Mouse (Mus musculus) kidney, postnatal 0 days (tissue): Measurements from ENCODE around the gene Fam126a. TPM values are rescaled to one million over a fixed set of nuclear protein-coding genes. Genes with fewer than 3 reads are reported as not detected.

Experiments used
- ATAC-seq: fragments of 200-750 bp; cut with Nextera tagmentation; replicated peaks from 2 replicates; pipeline ENCODE4 v1.8.0; 2017; ENCODE audit warnings: low read depth, moderate number of reproducible peaks, moderate TSS enrichment, moderate library complexity; ENCODE audit not compliant: low FRiP score
- DNase-seq: peaks from one replicate; pipeline ENCODE4 v3.0.0-alpha.2; 2016; ENCODE audit warnings: low spot score
- H3K27ac ChIP-seq: fragments of 300-500 bp; sonication (generic); 2 replicates; pipeline ENCODE4 v1.5.1; 2014; ENCODE audit warnings: mild to moderate bottlenecking
- H3K27me3 ChIP-seq: fragments of 300-500 bp; sonication (generic); 2 replicates; pipeline ENCODE4 v1.6.1; 2014; ENCODE audit warnings: low read length, mixed read lengths; ENCODE audit not compliant: insufficient read depth
- H3K36me3 ChIP-seq: fragments of 300-500 bp; sonication (generic); 2 replicates; pipeline ENCODE4 v1.6.1; 2014; ENCODE audit warnings: low read length, mixed read lengths; ENCODE audit not compliant: insufficient read depth
- H3K4me1 ChIP-seq: fragments of 300-500 bp; sonication (generic); replicated peaks from 2 replicates; pipeline ENCODE4 v1.6.1; 2014; ENCODE audit warnings: antibody characterized with exemption, low read length, mixed read lengths; ENCODE audit not compliant: insufficient read depth
- H3K4me2 ChIP-seq: fragments of 300-500 bp; sonication (generic); 2 replicates; pipeline ENCODE4 v1.6.1; 2014; ENCODE audit warnings: mild to moderate bottlenecking, low read length, moderate library complexity, mixed read lengths
- H3K4me3 ChIP-seq: fragments of 300-500 bp; sonication (generic); replicated peaks from 2 replicates; pipeline ENCODE4 v1.5.1; 2014; ENCODE audit warnings: low read depth, low read length
- H3K9ac ChIP-seq: fragments of 300-500 bp; sonication (generic); 2 replicates; pipeline ENCODE4 v1.6.1; 2014; ENCODE audit warnings: low read depth, low read length
- H3K9me3 ChIP-seq: fragments of 300-500 bp; sonication (generic); replicated peaks from 2 replicates; pipeline ENCODE4 v1.6.1; 2016; ENCODE audit warnings: low read length, inconsistent platforms, mixed read lengths
- CTCF ChIP-seq: IDR thresholded peaks from 2 replicates; pipeline ENCODE4 v1.5.1; 2016; ENCODE audit warnings: antibody characterized with exemption, low read depth, mild to moderate bottlenecking, moderate library complexity
- WGBS: fragments of 180-500 bp; shearing (Covaris S2); extraction: QIAGEN DNeasy Blood & Tissue Kit; methylation state at CpG from one replicate; pipeline ENCODE4 v1.1.7; 2014; 5-methylcytosine and 5-hydroxymethylcytosine counted together
- polyA plus RNA-seq: library from polyadenylated mRNA; unstranded; fragments of >200 nt; fragmentation: Nextera tagmentation; extraction: Ambion mirVana; gene quantifications from 2 replicates; pipeline ENCODE4 v1.2.1, GENCODE M21; 2015

The Fam126a gene
- polyA plus RNA-seq, 1 experiment from 2014 or later, result 10.7 TPM

- H3K4me1 ChIP-seq, result no peaks in the 10 kb centered on the region
- 78% methylated on average over 5 of the region's 5 CpGs for WGBS
- no peak for DNase-seq
- H3K27ac ChIP-seq, result no peak overlapping the region
- ATAC-seq, result no peak
- H3K4me3 ChIP-seq, result no peak overlapping the region
- H3K9me3 ChIP-seq, result no peaks in the 10 kb centered on the region
- no peak overlapping the region for H3K4me2 ChIP-seq
- no peak overlapping the region for H3K9ac ChIP-seq
- no peak for TF ChIP-seq CTCF
- no peaks in the 10 kb centered on the region for H3K27me3 ChIP-seq
- no peaks in the 10 kb centered on the region for H3K36me3 ChIP-seq
Observed at GRCm38 (mm10) chr5:24021683-24022082, 8.8 kb downstream of the Fam126a start.

GRCm38 (mm10) chr5:24020380-24020779 lies 10.1 kb downstream of the Fam126a start:
- no peaks in the 10 kb centered on the region for H3K9me3 ChIP-seq
- no peaks in the 10 kb centered on the region for H3K4me1 ChIP-seq
- no peaks in the 10 kb centered on the region for H3K36me3 ChIP-seq
- ATAC-seq (no peak), DNase-seq (no peak)
- WGBS, result 63% methylated on average over 4 of the region's 4 CpGs
- no peak overlapping the region for H3K27ac ChIP-seq
- no peak overlapping the region for H3K4me3 ChIP-seq
- H3K27me3 ChIP-seq, result no peaks in the 10 kb centered on the region
- H3K9ac ChIP-seq, result no peak overlapping the region
- TF ChIP-seq CTCF, result no peak
- H3K4me2 ChIP-seq, result no peak overlapping the region

- Histone ChIP-seq H3K9me3 (no peaks in the 10 kb centered on the region), H3K9ac (no peak overlapping the region), H3K27ac (no peak overlapping the region), H3K36me3 (no peaks in the 10 kb centered on the region), H3K4me2 (no peak overlapping the region), H3K4me3 (no peak overlapping the region), H3K4me1 (no peaks in the 10 kb centered on the region), H3K27me3 (no peaks in the 10 kb centered on the region)
- no peak for ATAC-seq
- WGBS, result 82% methylated on average over 7 of the region's 7 CpGs
- DNase-seq, result no peak
- no peak for TF ChIP-seq CTCF
Observed at GRCm38 (mm10) chr5:24019341-24020185, 10.9 kb downstream of the Fam126a start.

- no peak for DNase-seq
- 92% methylated on average over 7 of the region's 7 CpGs for WGBS
- Histone ChIP-seq H3K36me3 (no peaks in the 10 kb centered on the region), H3K4me2 (no peak overlapping the region), H3K27me3 (no peaks in the 10 kb centered on the region), H3K4me3 (no peak overlapping the region), H3K9ac (no peak overlapping the region), H3K27ac (no peak overlapping the region), H3K9me3 (no peaks in the 10 kb centered on the region), H3K4me1 (no peaks in the 10 kb centered on the region)
- TF ChIP-seq CTCF, result no peak
- no peak for ATAC-seq
Observed at GRCm38 (mm10) chr5:24018621-24019261, 11.7 kb downstream of the Fam126a start.

- H3K36me3 ChIP-seq, result no peaks in the 10 kb centered on the region
- no peak overlapping the region for H3K9ac ChIP-seq
- TF ChIP-seq CTCF, result no peak
- H3K27ac ChIP-seq, result no peak overlapping the region
- no peaks in the 10 kb centered on the region for H3K4me1 ChIP-seq
- ATAC-seq (no peak), DNase-seq (no peak)
- H3K4me2 ChIP-seq, result no peak overlapping the region
- H3K9me3 ChIP-seq, result no peaks in the 10 kb centered on the region
- no peak overlapping the region for H3K4me3 ChIP-seq
- no peaks in the 10 kb centered on the region for H3K27me3 ChIP-seq
- WGBS, result 97% methylated on average over 1 of the region's 1 CpGs
Observed at GRCm38 (mm10) chr5:24016912-24017311, 13.6 kb downstream of the Fam126a start.

DNA sequence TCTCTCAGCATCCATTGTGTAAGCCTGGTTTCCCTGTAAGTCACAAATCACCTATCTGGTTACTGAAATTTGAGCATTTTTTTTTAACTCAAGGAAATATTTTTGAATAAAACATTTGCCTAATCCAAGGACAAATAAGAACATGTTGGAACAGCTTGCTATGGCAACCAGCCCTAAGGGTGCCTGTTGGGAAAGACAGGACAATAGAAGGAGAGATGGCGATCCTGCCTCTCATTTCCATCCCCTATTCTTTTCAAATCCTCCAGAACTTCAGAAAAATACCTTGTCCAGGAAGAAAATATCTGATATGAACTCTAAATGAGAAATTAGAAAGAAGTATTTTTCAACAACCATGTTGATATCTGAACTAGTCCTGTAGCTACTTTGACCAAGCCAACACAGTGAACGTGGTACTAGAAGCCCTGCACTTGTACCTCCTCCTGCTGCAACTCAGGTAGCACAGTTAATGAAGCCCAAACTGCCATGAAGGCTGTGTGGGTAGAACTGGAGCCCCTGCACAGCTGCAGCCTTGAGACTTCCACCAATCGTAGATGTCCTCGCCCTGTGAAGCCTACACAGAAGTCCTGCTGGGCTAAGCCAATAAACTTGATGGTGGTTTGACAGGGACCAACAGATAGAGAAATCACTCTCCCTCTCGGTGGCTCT lies 17.0 kb downstream of the Fam126a start:
- WGBS, result 81% methylated on average over 5 of the region's 5 CpGs
- DNase-seq, result no peak

More for the DNA sequence above, 17.0 kb downstream of the Fam126a start:
- H3K36me3 ChIP-seq, result no peaks in the 10 kb centered on the region
- no peak for TF ChIP-seq CTCF
- no peak overlapping the region for H3K9ac ChIP-seq
- H3K4me3 ChIP-seq, result no peak overlapping the region
- H3K27ac ChIP-seq, result no peak overlapping the region
- H3K4me2 ChIP-seq, result no peak overlapping the region
- ATAC-seq, result no peak
- no peaks in the 10 kb centered on the region for H3K27me3 ChIP-seq
- no peaks in the 10 kb centered on the region for H3K9me3 ChIP-seq
- no peaks in the 10 kb centered on the region for H3K4me1 ChIP-seq
